Mouse (Mus musculus): ENCODE data around the gene Exog.

Gene Exog

DNA sequence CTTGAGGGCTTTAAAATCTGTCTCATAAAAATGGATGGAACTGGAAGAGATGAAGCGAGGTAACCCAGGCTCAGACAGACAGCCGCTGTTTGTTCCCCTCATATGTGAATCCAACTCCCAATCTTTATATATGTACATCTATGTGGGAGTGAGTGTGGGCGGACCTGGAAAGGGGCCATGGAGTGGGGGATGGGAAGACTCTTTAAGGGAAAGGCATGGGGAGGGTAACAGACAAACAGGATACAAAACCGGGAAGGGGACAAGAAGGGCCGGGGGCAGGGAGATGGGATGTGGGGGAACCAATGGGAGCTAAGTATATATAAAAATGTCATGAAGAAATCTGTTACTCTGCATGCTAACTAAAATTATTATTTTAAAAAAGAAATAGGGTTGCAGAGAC is 52.2 kb downstream of the Exog start:
- in situ Hi-C loops (cut with MboI; ENCODE audit: unreplicated experiment in 2 of 2), result no loop called here

DNA sequence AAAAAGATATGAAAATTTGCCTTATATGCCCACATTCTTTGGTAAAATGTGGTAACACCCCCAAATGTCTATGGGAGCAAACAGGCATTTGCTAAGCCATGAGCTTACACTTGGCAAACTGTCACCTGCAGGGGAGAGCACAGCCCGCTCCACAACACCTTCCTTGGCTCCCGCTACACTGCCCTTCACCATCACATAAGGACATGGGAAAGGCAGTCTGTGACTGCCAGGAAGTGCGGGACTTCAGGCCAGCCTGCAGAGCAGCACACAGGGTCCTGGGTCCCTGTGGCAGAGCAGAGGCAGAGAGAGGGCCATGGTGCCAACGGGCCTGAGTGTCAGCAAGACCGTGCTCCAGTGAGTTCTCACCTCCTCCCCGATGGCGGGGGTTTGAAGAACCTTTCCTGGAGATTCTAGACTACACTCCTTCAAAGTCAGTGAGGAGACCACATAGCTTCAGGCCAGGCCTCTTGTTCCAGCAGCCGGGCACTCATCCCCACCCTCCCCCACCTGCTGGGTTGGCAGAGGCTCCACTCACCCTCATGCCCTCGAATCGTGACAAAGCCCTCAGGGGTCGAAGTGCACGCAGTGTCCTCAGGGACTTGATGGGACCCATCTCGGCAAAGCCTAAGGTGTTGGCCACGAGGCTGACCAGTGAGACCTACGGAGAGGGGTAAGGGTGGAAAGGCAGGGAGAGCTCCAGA is 53.0 kb downstream of the Exog start:
- in situ Hi-C loops (cut with MboI; ENCODE audit: unreplicated experiment in 2 of 2), result no loop called here

DNA sequence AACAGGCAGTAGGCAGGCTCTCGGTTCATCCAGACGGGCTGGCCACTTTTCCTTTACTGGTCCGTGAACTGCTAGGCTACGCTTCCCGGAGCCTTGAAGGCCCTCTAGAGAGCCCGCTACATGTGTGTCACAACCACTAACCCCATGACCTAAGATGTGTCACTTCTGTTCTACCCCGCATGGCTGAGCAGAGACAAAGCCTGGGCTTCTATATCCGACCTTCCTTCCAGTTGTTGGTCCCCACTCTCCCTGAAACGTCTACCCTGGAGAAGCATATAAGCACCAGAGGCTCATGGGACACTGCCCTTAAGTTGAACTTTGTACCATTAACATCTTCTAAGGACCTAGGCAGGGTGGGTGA is 53.5 kb downstream of the Exog start:
- in situ Hi-C loops (cut with MboI; ENCODE audit: unreplicated experiment in 2 of 2), result no loop called here

DNA sequence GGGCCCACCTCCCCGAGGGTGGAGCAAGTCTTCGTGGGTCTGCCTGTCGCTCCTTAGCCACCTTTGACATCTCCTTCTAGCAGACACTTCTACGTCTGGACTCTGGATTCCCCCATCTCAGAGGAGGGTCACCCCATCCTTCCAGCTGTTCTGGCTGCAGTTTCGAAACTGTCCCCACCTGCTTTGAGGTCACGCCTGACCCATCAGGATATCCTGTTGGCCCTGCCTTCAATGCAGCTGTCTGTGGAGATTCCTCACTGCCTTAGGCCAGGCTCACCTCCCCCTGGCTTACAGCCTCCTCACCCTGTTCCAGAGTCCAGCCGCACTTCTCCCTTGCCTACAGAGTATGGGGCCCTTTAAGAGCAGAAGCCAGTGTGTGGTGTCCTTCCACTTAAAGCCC is 54.1 kb downstream of the Exog start:
- in situ Hi-C loops (cut with MboI; ENCODE audit: unreplicated experiment in 2 of 2), result no loop called here

DNA sequence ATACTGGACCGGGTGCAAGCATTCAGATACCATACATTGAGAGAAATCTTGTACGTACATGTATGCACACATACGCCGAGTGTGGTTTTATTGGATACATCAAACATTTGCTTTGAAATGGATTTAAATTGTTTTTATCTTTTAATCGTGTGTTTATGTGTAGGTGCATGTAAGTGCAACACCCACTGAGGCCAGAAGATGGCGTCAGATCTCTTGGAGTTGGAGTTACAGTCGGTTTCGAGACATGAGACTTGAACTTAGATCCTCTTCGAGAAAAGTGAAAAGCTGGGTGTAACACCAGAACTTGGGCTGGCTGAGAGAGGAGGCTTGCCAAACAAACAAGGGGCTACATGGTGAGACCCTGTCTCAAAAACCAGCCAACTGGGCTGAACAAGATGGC is 58.9 kb downstream of the Exog start:
- in situ Hi-C loops (cut with MboI; ENCODE audit: unreplicated experiment in 2 of 2), result no loop called here

DNA sequence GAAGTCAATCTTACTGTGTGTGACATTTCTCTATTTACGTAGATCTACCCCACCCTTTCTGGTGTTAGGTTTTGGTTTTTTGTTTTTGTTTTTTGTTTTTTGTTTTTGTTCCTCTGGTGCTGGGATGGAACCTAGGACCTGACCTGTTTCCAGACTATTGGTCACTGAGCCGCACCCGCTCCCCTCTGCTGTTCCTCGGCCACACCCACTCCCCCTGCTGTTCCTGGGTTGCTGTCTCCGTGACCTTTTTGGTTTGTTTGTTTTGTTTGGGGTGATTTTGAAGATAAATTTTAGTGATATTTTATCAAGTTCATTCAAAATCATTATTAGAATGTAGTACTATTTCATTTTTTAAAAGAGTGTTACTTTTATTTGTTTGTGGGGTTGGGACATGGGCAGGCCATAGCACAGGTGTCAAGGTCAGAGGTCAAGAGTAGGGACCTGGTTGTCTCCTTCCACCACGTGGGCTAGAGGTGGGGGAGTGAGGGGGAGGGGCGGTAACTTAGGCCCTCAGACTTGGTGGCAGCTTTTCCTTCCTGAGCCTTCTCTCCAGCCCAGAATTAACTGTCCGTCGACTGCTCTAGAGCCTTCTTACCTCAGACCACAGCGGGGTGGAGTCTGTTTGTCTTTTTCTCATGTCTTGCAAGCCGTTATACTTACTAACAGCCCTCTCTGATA is 60.4 kb downstream of the Exog start:
- in situ Hi-C loops (cut with MboI; ENCODE audit: unreplicated experiment in 2 of 2), result no loop called here

DNA sequence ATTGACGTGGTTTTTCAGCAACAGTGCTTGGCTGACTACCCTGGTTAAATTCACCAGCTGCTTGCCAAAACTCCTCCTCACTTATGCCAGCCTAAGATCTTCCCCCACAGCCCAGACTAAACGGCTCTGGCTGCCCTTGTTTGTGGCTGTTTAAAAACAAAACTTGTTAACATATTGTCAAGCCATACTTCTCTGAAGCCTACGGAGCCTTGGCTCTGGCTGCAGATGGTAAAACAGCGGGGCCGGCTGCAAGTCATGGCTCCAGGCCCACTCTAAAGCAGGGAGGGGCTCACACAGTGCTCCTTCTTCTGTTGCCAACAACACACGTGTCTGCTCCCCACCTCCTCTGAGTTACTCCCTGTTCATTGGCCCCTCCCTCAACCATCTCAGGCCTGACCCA is 66.2 kb downstream of the Exog start:
- in situ Hi-C loops (cut with MboI; ENCODE audit: unreplicated experiment in 2 of 2), result no loop called here

DNA sequence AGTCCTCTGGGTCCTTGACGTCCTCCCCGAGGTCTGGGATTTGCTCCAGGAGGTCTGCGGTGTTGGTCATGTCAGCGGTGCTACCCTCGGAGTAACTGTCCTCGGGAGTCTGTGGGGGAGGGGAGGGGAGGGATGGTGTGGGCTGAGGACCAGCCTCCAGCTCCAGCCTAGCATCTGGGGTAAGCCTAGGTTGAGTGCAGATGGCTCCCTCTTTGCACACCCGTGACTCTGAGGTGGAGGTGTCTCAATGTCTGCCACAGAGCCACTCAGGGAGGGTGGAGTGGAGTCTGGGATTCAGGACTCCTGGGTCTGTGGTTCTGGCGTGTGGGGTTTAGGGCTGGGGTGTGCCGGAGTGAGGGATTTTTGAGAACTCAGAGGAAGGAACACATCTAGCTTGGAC is 68.2 kb downstream of the Exog start:
- in situ Hi-C loops (cut with MboI; ENCODE audit: unreplicated experiment in 2 of 2), result no loop called here

DNA sequence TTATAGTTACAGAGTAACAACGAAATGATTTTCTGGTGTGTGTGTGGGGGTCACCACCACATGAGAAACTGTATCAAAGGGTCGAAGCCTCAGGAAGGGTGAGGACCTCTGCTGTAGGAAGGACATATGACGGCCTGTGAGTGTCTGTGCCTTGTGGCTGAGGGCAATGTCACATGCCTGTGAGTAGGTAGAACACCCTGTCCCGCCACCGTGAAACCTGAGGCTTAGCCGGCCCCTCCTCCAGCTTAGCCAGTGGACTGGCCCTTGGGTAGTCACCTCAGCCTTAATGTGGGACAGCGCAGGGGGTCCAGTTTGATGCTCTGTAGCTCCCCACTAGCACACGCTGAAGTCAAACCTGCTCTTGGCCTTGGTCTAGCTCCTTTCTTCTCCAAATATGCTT is 69.1 kb downstream of the Exog start:
- in situ Hi-C loops (cut with MboI; ENCODE audit: unreplicated experiment in 2 of 2), result no loop called here

DNA sequence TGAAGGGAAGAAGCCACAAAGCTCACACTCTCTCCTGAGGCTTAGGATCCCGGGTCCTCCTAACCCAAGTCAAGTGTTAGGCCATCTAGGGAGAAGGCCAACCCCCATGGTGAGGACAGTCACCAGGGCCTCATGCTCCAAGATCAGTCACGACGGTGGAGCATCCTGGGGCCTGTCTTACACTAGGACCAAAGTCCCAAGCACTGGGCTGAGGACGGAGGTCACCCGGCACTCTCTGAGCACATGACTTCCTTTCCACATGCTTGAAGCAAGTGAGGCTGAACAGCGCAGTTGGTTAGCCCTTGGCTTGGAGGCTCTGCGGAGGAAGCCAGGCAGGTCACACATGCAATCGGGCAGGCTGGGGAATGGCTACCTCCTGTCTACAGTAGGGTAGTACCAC is 70.2 kb downstream of the Exog start:
- in situ Hi-C loops (cut with MboI; ENCODE audit: unreplicated experiment in 2 of 2), result no loop called here
